Mouse (Mus musculus) liver, adult 2 months (tissue): ENCODE results near the gene Gstk1.

Source experiments
- CTCF ChIP-seq: fragments of 200-500 bp; IDR thresholded peaks from 2 replicates; pipeline ENCODE4 v1.5.1; 2011; ENCODE audit warnings: low read depth, low read length, control low read depth
- POLR2A ChIP-seq: fragments of 200-500 bp; IDR thresholded peaks from 2 replicates; pipeline ENCODE4 v1.6.1; 2011; ENCODE audit warnings: low read length, control low read depth; ENCODE audit not compliant: insufficient read depth; ENCODE audit errors: extremely low read depth

GRCm38 (mm10) chr6:42225046-42225445 lies 20.7 kb upstream of the Gstk1 start:
- TF ChIP-seq CTCF (no peak), POLR2A (no peak)
